Mouse (Mus musculus) thymus, adult 2 months (tissue): ENCODE data around the gene BC030499. TPM values are rescaled to one million over a fixed set of nuclear protein-coding genes. Genes with fewer than 3 reads are reported as not detected.

ENCODE experiments used
- DNase-seq: peaks from one replicate; pipeline ENCODE4 v3.0.0; 2021
- H3K27ac ChIP-seq: fragments of 200-500 bp; 2 replicates; pipeline ENCODE4 v1.5.1; 2012; ENCODE audit warnings: low read length, control low read depth; ENCODE audit not compliant: control insufficient read depth, insufficient read depth
- H3K27me3 ChIP-seq: fragments of 200-500 bp; 2 replicates; pipeline ENCODE4 v1.6.1; 2012; ENCODE audit warnings: mild to moderate bottlenecking, low read length, moderate library complexity, mixed read lengths; ENCODE audit not compliant: control insufficient read depth, insufficient read depth
- H3K36me3 ChIP-seq: fragments of 200-500 bp; 2 replicates; pipeline ENCODE4 v1.6.1; 2012; ENCODE audit warnings: mild to moderate bottlenecking, low read length, moderate library complexity; ENCODE audit not compliant: control insufficient read depth, insufficient read depth
- H3K4me1 ChIP-seq: fragments of 200-500 bp; replicated peaks from 2 replicates; pipeline ENCODE4 v1.6.1; 2012; ENCODE audit warnings: low read length; ENCODE audit not compliant: control insufficient read depth, insufficient read depth
- H3K4me3 ChIP-seq: fragments of 200-500 bp; 2 replicates; pipeline ENCODE4 v1.5.1; 2012; ENCODE audit warnings: mild to moderate bottlenecking, low read length, control low read depth, moderate library complexity; ENCODE audit not compliant: control insufficient read depth, insufficient read depth
- CTCF ChIP-seq: fragments of 200-500 bp; IDR thresholded peaks from 2 replicates; pipeline ENCODE4 v1.5.1; 2012; ENCODE audit warnings: mild to moderate bottlenecking, control low read depth, low read length, moderate library complexity, borderline replicate concordance; ENCODE audit not compliant: control insufficient read depth, poor library complexity, insufficient read depth; ENCODE audit errors: extremely low read depth
- POLR2A ChIP-seq: fragments of 200-500 bp; IDR thresholded peaks from 2 replicates; pipeline ENCODE4 v1.6.1; 2012; ENCODE audit warnings: mild to moderate bottlenecking, low read length, control low read depth, moderate library complexity; ENCODE audit not compliant: control insufficient read depth, poor library complexity, insufficient read depth; ENCODE audit errors: extremely low read depth
- WGBS: fragments of 180-500 bp; shearing (Covaris S2); methylation state at CpG from one replicate; pipeline ENCODE4 v1.1.7; 2018; 5-methylcytosine and 5-hydroxymethylcytosine counted together
- polyA plus RNA-seq: library from polyadenylated mRNA; depleted of rRNA; stranded (reverse); fragments of >200 nt; gene quantifications from 2 replicates; pipeline ENCODE4 v1.2.3, GENCODE M21; 2012

BC030499 gene
- polyA plus RNA-seq, 1 experiment = 0.38 TPM

GRCm38 (mm10) chr11:78305272-78305671 is 14.6 kb downstream of the BC030499 start:
- no peak overlapping the region for H3K4me3 ChIP-seq
- no peak for DNase-seq
- no peak overlapping the region for H3K27ac ChIP-seq
- H3K36me3 ChIP-seq = peaks cover 30% of the 10 kb centered on the region; the same call in 1 of the 2 replicates
- H3K4me1 ChIP-seq = peaks cover 6% of the 10 kb centered on the region
- 96% methylated on average over 4 of the region's 4 CpGs for WGBS
- no peaks in the 10 kb centered on the region for H3K27me3 ChIP-seq
- TF ChIP-seq CTCF = no peak
- no peak for TF ChIP-seq POLR2A

DNA sequence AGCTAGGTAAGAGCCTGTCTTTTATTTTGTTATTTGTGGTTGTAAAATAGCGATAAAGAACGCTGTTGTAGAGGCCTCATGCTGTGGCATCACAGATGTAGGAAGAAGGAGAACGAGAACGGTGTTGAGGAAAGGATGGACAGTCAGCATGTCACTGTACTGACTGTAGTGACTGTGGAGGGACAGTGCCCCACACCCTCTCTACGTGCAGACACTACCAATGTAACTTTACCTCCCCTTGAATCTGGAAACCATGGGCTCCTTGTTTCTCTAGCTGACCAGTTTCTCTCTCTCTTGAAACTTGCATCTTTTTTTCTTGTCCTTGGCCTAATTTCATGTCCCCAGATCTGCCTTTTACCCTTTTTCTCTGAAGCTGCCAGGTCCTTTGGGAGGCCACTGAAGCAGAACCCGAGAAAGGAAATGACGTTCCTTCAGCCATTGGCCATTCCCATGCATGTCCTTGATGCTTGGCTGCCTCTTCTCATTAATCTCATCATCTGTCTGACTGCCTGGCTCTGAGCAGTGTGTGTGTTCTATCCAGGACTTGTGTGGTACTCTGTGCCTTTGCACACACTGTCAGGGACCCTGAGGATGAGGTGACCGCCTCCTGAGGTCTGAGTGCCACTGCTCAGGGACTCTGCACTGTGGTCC is 20.3 kb downstream of the BC030499 start:
- Histone ChIP-seq H3K4me1 (no peaks in the 10 kb centered on the region), H3K36me3 (peaks cover 48% of the 10 kb centered on the region), H3K4me3 (no peak overlapping the region), H3K27ac (no peak overlapping the region), H3K27me3 (no peaks in the 10 kb centered on the region)
- WGBS = 91% methylated on average over 8 of the region's 8 CpGs
- TF ChIP-seq CTCF = no peak
- TF ChIP-seq POLR2A = no peak
- no peak for DNase-seq

DNA sequence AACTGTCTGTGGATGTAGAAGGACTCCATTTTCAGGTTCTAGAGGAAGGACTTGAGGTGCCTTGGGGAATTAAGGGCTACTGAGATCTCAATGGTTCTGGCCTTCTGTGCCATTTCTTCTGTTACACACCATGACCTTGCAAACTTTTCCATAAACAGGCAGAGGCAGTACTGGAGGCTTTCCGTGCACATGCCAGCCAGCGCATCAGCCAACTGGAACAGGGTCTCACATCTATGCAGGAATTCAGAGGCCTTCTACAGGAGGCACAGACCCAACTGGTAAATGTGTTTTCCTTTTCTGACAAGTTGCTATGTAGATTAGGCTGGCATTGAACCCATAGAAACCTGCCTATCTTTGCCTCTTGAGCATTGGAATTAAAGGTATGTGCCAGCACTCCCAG is 23.0 kb downstream of the BC030499 start:
- peaks cover 60% of the 10 kb centered on the region for H3K36me3 ChIP-seq
- 98% methylated on average over 2 of the region's 2 CpGs for WGBS
- H3K27me3 ChIP-seq = no peaks in the 10 kb centered on the region
- H3K4me3 ChIP-seq = no peak overlapping the region
- DNase-seq = no peak
- no peaks in the 10 kb centered on the region for H3K4me1 ChIP-seq
- no peak overlapping the region for H3K27ac ChIP-seq
- no peak for TF ChIP-seq POLR2A
- no peak for TF ChIP-seq CTCF

DNA sequence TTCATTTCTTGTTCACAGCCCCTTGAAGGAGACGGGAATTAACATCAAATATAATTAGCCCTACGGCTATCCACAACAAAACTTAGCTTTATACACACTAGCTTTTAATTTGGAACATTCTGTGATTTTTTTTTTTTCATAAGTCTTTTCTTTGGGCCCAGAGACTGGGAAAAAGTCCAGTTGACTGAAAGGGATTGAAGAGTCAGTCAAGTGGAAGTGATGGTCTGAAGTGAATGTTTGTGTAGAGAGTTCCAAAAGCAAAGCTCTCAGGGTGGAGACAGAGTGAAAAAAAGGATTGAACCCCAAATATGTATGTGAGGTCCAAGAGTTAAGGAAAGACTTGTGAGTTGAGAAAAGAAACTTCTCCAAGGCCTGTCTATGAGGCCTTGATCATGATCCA is 27.8 kb downstream of the BC030499 start:
- Histone ChIP-seq H3K27me3 (no peaks in the 10 kb centered on the region), H3K4me1 (peaks cover 4% of the 10 kb centered on the region; the same call in 1 of the 2 replicates), H3K36me3 (peaks cover 76% of the 10 kb centered on the region), H3K27ac (no peak overlapping the region), H3K4me3 (no peak overlapping the region)
- DNase-seq = no peak
- WGBS = 94% methylated on average over 2 of the region's 2 CpGs
- TF ChIP-seq POLR2A = no peak
- no peak for TF ChIP-seq CTCF

DNA sequence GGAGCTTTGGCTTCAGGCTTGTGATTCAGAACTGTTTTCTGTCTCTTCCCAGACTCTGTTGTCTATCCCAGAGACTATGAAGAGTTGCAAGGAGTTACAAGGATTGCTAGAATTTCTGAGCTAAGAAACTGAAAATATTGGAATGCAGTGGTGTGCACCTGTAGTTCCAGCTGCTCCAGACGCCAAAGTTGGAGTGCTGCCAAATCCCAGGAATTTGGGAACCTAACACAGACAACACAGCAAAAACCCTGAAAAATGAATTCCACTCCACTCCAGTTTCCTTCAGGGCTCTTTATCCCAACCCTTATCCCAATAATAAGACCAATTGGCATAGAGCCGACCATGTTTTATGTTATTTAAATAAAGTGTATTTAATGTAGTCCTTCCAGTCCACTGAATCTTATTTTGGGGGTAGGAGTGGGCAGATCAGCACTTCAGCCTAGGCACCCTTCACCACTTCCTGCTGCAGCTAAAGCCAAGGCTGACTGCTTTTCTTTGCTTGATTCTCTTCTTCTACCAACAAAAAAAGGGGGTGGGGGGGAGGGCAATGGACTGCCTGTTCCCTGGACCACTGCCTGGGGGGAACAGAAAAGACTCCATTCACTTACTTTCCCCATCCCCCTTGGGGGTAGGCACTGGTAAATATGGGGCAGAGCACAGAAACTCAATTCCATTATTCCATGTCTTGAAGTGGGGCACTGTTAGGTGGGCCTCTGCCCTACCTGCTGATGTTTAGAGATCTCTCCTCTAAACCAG is 31.6 kb downstream of the BC030499 start:
- Histone ChIP-seq H3K4me3 (no peak overlapping the region), H3K27me3 (no peaks in the 10 kb centered on the region), H3K4me1 (peaks cover 4% of the 10 kb centered on the region; the same call in 1 of the 2 replicates), H3K36me3 (peaks cover 44% of the 10 kb centered on the region), H3K27ac (no peak overlapping the region)
- TF ChIP-seq POLR2A (no peak), CTCF (no peak)
- DNase-seq = no peak
- 90% methylated on average over 2 of the region's 2 CpGs for WGBS

DNA sequence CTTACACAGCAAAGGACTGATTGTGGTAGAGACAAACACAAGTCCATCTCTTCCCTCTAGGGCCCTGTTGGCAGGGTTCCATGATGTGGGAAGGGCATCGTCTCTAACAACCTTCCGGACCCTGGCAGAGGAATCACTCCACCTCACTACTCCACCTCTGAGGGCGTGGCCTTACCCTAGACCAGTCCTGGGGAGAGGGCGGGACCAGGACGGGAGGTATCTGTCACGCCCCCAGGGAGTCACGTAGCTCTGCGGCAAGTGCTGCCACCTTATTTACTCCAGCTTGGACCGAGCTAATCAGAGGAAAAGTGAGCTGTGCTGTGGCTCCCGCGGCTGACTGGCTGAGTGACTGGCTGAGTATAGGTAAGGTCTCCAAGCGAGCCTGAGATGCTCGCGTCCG is 32.2 kb downstream of the BC030499 start, which contains the start of gene Aldoc:
Aldoc (plus strand) TSS at position 109 of the 400 bp plus-strand sequence.
- Histone ChIP-seq H3K27ac (no peak within 1 kb of the TSS), H3K27me3 (no peaks in the 10 kb centered on the region), H3K4me1 (peaks cover 4% of the 10 kb centered on the region; the same call in 1 of the 2 replicates), H3K36me3 (peaks cover 38% of the 10 kb centered on the region), H3K4me3 (no peak within 1 kb of the TSS)
- WGBS = 8% methylated on average over 15 of the region's 15 CpGs
- peak; percentile 69 for DNase-seq
- TF ChIP-seq CTCF (no peak), POLR2A (no peak)
